Mouse (Mus musculus) G1E-ER4 (cell line): ENCODE measurements around the gene Fam81b. TPM values are rescaled to one million over a fixed set of nuclear protein-coding genes. Genes with fewer than 3 reads are reported as not detected.

Experiments
- GATA1 ChIP-seq: IDR thresholded peaks from one replicate; pipeline ENCODE4 v1.8.0; 2012; ENCODE audit warnings: low read length, inconsistent platforms
- polyA plus RNA-seq: library from polyadenylated mRNA; stranded (reverse); fragments of >175 nt; gene quantifications from 2 replicates; pipeline ENCODE4 v1.2.3, GENCODE M21; 2012

Fam81b gene
- not detected in 2 replicates for polyA plus RNA-seq

GRCm38 (mm10) chr13:76304637-76305122, at the start of gene Fam81b:
Fam81b (minus strand) TSS chr13:76305072.
- TF ChIP-seq GATA1 = no peak

- no peak for TF ChIP-seq GATA1
Observed at GRCm38 (mm10) chr13:76318635-76319034, 13.8 kb upstream of the Fam81b start.

GRCm38 (mm10) chr13:76311580-76311979, 6.7 kb upstream of the Fam81b start:
- no peak for TF ChIP-seq GATA1

- no peak for TF ChIP-seq GATA1
Observed at GRCm38 (mm10) chr13:76308811-76309210, 3.9 kb upstream of the Fam81b start.

GRCm38 (mm10) chr13:76305655-76306365, 938 bp upstream of the Fam81b start:
- no peak for TF ChIP-seq GATA1

GRCm38 (mm10) chr13:76305241-76305640, 369 bp upstream of the Fam81b start:
- no peak for TF ChIP-seq GATA1

- no peak for TF ChIP-seq GATA1
Observed at GRCm38 (mm10) chr13:76304201-76304600, 671 bp downstream of the Fam81b start.

GRCm38 (mm10) chr13:76303160-76303559, 1.7 kb downstream of the Fam81b start:
- TF ChIP-seq GATA1 = no peak

GRCm38 (mm10) chr13:76302056-76302455, 2.8 kb downstream of the Fam81b start:
- TF ChIP-seq GATA1 = no peak

- TF ChIP-seq GATA1 = no peak
Observed at GRCm38 (mm10) chr13:76292050-76292449, 12.8 kb downstream of the Fam81b start.

GRCm38 (mm10) chr13:76284597-76284996, 20.3 kb downstream of the Fam81b start:
- TF ChIP-seq GATA1 = no peak

- TF ChIP-seq GATA1 = no peak
Observed at GRCm38 (mm10) chr13:76264361-76265026, 40.4 kb downstream of the Fam81b start.

GRCm38 (mm10) chr13:76258766-76259165, 46.1 kb downstream of the Fam81b start:
- no peak for TF ChIP-seq GATA1

- TF ChIP-seq GATA1 = no peak
Observed at GRCm38 (mm10) chr13:76256350-76256749, 48.5 kb downstream of the Fam81b start.

GRCm38 (mm10) chr13:76250092-76250491, 54.8 kb downstream of the Fam81b start:
- TF ChIP-seq GATA1 = no peak

GRCm38 (mm10) chr13:76249066-76249465, 55.8 kb downstream of the Fam81b start:
- TF ChIP-seq GATA1 = no peak

GRCm38 (mm10) chr13:76215397-76215796, 89.5 kb downstream of the Fam81b start:
- TF ChIP-seq GATA1 = no peak
